Mouse (Mus musculus) heart, postnatal 4 days (tissue): Measurements from ENCODE around the gene Thrb. TPM values are rescaled to one million over a fixed set of nuclear protein-coding genes. Genes with fewer than 3 reads are reported as not detected.
"Not testable (repeated sequence)": the region's sequence is repeated elsewhere in the genome, so short reads cannot be mapped to it uniquely, and the experiment has no call there.

Source experiments
- DNase-seq: peaks from one replicate; pipeline ENCODE4 v3.0.0; 2021
- total RNA-seq, 2 experiments: library from RNA; stranded (reverse); gene quantifications; 2 replicates each; pipeline ENCODE4 v1.2.3; 2021

Gene Thrb
- total RNA-seq, 2 experiments from 2014 or later = 3.4 to 5.4 TPM

DNA sequence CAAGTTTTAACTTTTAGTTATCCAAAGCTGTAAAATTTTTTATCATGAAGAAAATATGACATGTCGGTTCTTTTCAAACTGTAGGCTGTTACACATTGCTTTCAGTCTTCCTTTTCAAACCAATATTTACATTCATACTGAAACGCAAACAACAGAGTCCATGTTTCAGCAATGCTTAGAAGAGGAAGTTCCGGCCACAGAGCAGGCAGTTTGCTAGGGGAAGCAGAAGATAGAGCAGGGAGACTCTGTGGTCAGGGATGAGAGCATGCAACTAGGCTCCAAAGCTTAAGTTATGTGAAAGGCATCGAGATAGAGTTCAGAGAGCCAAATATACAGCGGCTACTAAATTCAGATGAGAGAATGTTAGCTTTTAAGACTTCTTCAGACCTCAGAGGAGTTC is 219.4 kb downstream of the Thrb start:
- DNase-seq = no peak

DNA sequence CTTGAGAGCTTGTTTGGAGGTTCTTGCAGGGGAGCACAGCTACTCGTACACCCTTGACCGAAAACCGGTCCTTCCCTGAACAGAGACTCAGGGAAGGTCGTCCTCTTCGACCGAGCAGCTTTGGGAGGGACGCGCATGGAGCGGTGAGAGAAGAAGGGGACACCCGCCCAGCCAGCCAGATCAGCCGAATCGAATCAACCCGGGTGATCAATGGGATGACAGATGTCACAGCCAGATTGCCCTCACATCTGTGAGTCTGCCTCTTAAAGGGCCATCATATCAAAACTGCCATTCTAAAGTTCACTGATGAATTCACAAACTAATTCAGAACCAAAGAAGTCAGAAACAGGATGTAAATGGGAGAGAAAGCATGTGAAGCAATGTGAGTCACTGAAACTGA is 224.8 kb downstream of the Thrb start:
- DNase-seq = no peak

DNA sequence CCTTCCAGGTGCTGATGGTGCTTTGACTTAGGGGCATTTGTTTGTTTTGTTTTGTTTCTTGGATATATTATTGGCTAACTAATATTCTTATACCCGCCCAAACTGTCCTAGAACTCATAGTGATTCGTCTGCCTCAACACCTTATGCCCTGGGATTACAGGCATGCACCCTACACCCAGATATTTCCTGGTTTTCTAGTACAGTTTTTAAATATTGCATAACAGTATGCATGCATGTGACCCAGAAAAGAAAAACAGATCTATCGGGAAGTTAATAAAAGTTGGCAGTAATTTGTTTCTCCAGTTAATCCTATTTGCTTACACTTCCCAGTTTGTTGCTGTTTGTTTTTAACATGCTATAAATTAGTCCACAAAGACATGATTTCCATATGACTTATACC is 225.3 kb downstream of the Thrb start:
- no peak for DNase-seq

DNA sequence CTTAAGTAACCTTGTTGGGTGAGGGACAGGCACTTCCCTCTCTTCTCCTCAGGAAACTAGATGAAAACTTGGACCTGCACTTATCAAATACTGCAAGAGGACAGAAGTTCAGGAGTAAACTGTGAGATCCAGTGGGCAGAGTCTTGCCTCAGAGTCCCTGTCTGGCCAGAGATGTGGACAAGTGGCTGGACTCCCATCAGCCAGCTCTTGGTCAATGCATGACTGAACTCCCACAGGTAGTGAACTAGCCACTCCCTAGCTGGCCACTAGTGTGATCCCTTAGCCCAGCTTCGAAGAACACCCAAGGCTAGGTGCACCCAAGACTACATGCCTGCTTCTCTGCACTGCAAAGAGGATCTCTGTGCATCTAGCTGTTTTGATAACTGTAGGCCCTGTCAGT is 234.7 kb downstream of the Thrb start:
- DNase-seq = no peak

DNA sequence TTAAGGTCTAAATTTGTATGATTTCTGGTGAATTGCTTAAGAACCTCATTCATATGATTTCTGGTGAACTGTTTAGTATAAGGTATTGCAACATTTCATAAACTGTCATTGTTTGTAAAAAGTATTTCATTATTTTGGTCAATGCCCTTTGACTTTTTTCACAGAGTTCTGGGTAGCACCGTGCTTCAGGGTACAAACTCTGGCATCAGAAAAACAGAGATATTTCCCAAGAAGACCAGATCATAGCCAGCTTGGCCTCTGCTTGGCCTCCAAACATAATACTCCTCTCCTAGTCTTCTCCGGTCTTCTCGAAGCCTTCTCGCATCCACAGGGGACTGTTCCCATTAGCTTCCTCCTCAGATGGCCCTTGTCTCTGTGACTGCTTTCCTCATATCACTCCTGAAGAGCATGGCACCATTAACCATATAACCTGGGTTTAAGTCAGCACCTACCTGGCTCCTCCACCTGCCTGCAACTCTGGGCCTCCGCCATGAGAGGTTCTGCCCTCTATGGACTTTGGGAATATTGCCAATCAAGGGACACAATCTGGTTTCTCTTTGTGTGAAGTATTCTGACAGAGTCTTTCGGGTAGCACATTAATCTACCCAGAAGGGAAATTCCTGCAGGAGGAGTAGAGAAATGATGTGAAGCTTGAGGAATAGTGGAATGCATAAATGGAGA is 239.8 kb downstream of the Thrb start:
- DNase-seq = no peak

DNA sequence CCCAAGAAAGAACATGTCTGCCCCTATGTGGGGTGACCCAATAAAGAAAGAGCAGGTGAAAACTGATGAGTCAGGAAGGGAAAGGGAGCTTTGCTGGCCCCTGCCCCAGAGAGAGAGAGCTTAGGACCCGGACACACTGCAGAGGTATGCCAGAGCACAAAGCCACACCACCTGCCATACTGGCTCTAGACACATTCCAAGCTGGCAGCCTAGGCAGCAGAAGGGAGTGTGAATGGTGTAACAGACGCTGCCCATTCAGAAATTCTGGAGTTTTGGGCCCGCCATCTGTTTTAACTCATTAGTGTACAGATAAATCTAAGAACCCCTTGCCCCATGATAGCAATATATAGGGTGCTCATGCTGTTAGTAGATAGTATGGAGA is 240.3 kb downstream of the Thrb start:
- DNase-seq = no peak

DNA sequence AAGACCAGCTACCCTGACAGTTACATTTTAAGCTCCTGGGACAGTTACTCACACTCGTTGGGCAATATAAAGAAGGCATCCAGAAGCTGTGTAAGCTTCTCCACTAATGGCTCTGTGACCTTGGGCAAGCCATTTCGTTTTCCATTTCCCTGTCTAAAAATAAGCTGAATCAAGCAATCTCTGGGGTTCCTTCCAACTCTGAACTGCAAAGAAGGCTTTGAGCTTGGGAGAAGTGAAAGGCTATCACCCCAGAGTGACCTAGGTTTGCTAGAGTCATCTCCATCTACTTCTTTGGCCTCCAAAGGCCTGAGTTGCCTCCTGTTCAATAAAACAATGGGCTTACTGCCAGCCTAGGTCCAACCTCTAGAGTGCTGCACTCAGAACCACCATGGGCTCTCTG is 242.4 kb downstream of the Thrb start:
- no peak for DNase-seq

DNA sequence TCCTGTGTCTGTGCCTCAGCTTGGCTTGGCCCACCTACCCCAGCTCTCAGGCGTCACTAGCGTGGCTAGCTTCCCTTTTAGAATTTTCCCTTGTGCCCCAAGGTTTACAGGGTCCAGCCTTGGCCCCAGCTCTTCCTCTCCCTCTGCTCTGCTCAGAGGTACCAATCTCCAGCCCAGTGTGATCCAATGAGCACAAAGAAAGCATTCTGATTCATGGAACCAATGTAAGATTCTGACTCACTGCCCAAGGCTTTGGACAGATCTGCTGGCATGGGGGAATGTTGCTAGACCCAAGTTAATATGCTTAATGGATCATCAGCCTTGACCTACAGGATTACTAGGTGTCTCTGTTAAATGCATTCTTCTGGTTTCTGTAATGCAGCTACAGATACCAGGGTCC is 243.1 kb downstream of the Thrb start:
- DNase-seq = no peak

DNA sequence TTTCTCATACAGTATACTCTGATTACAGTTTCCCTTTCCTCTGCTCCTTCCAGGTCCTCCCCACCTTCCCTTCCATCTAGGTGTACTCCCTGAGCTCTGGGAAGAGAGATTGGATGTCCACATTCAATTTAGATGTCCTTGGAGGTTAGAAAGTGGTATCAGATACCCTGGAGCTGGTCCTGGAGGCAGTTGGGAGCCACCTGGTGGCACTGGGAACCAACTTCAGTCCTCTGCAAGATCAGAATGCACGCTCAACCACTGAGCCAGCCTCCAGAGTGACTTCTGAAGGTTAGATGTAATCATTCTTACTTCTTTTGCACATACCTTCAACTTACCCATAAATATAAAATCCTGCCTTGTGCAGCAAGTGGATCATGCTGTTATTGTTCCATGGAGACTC is 244.5 kb downstream of the Thrb start:
- DNase-seq = no peak

DNA sequence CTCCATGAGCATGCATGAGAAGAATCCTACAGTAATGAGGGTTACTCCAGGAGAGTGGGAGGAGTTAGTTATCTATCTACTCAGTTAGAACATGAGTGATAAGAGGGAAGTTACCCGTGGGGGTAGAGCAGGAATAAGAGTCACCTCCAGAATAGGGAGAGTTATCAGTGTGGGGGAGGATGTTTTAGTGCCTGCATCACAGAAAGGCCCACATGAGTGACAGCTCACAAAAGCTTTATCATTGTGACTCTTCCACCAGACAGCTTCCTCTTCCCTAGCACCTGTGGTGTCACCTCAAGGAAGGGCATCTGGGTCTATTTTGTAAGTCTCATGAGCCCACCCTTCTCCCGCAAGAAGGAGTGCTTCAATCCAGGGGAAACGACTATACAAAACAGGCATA is 245.6 kb downstream of the Thrb start:
- no peak for DNase-seq

DNA sequence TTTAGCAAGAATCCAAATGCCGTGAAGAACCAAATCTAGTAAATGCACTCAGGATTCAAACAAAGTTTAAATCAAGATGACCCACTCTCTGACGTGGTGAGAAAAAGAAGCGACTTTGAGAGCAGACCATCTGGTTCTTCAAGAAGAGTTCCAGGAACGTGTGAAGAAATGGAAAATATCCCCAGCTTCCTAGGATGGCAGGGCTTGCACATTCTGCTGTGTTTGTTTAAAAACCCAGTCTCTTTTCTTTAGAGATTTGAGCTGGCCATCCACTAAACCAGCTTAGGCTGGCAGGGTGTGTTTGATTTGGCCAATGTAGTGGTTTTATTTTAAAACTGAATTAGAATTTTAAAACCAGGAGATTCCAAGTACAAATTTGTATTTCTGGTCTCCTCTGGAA is 246.9 kb downstream of the Thrb start:
- no peak for DNase-seq

DNA sequence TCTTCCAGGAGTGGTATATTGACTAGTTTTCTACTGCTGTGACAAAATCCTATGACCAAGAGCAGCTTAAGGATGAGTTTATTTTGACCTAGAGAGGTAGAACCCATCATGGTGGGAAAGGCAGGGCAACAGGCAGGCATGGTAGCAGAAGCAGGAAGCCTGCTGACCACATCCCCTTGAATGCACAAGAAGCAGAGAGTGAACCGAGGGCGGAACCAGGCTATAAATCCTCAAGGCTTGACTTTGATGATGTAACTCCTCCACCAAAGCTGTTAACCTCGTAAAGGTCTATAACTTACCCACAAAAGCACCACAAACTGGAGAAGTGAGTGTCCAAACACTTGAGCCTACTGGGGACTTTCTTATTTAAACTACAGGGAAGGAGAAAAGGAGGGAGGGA is 251.1 kb downstream of the Thrb start:
- no peak for DNase-seq

DNA sequence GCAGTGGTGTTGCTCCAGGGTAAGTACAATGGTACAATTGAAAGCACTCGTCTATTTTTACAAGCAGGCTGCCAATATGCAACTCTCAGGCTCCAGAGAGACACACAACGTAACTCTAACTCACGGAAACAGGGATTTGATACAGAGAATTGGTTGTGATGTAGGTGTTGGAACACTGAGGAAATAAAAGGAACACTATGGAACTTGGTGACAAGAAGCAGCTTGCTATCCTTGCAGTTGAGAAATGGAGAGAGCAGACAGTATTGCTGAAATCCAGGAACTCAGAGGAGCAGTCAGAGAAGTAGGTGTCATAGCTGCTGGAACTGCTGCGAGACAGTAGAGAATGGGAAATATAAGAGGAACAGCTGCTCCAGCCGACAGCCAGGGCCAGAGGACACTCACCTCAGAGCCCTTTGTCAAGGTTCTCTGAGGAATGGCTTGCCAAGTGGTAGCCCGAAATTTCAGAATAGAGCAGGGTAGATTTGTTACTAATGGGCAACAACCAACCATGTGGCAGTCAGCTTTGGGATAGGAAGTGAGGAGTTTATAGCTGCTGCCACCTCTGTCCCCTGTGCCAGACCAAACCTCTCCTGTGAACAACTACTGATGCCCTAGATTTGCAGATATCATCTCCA is 252.6 kb downstream of the Thrb start:
- no peak for DNase-seq

DNA sequence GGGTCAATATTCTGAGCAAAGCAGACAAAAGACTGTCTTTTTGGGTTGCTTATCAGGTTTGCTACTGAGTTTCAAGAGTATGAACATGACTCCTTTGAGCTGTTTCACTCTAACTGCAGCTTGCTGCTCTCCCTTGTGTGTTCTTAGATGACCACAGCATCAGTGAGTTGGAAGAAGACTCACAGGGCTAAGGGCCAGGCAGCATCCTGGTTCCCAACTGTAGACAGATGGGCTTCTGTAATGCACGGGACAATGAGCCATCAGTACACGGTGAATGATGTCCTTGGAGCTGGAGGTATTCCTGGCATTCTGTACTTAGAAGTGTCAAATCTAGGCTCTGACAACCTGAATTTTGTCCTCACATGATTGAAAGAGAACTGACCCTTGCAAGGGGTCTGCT is 255.5 kb downstream of the Thrb start:
- no peak for DNase-seq

DNA sequence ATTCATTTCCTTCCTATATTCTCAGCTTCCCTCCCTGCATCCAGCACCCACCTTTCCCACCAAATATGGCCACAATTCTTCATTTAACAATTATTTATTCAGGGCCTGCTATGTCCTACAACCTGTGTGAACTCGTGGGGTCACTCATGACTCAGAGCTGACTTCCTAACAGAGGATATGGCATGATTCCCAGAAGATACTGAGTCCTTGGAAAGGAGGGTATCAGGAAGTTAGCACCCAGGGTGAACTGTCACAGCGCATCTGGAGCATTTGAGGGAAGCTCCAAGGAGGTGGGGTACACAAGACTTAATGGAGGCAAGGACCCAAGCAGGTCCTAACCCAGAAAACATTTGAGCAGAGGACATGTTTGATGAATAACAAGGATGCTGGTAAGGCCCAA is 256.6 kb downstream of the Thrb start:
- no peak for DNase-seq

DNA sequence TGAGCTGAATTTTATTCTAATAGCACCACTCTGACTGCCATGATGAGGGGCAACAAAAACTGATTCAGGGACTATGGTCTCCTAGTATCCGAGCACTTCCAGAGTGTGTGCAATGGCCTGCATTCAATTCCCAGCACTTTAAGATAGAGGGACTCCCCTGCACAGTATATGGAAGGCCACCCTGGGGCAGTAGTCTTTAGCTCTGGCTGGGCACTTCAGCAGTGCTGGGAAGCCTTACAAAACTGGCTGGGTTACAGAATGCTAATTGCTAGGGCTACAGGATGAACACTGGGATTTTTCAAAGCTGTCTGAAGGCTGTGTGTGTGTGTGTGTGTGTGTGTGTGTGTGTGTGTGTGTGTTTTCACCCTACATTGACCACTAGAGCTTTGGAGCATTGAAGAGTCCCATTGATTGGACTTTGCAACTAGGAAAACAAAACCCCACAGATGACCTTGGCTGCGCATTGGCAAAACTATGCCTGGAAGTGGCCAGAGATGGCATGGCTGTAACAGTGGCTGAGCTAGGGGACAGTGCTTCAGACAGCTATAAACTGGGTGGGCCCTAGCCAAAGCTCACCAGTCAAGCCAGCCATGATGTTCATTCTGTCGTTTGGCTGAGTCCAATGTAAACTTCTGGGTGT is 257.2 kb downstream of the Thrb start:
- no peak for DNase-seq

DNA sequence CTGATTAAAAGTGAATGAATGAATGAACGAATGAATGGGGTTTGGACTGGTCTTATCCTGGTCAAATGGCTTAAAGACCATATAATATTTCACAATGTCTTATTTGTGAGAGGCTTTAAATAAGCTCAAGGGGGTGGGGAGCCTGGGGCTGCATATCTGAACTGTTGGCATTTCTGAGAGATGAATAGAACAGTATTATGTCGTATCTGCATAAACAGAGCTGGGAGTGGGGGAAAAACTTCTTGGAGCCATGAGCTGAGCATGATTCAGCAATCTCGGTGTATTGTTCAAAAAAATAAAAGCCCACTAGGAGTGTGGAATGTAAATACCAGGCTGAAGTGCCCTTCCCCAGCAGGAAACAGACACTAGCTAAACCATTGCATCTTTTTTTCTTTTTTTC is 257.8 kb downstream of the Thrb start:
- DNase-seq = no peak

DNA sequence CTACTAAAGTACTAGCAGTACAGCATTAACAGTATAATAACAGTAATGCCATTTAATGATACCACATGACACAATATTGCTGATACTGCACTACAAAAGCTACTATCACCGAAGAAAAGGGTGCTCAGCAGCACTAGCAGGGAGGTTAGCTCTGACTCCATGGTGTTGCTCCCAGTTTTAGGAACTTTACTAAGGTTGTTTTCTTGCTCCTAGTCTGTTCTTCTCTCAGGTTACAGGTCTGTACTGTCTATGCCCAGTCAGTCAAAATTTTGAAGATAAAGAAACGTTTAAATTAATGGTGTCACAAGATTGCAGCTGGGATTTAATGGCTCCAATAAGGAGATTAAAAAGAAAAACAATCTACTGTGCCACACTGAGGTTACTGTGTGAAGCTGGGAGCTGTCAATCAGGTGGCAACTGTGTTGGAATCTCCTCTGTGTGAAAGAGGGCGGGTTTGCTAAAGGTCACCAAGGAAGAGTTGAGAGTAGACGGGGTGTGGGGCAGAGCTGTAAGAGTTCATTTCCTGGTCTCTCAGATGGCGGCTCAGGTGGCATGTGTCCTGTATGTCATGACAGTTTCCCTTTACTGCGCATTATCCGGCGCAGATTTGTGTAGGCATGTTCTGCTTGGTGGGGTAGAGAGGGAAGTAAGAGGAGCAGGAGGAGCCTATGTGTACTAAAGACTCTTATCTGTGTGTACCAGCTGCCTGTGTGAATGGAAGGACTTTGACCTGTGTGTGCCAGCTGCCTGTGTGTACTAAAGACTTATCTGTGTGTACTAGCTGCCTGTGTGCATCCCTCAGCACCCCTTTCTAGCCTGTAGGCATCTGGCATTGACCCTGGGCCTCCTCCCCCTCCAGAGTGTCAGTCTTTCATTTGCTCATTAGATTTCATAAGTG is 263.0 kb downstream of the Thrb start:
- DNase-seq = no peak

DNA sequence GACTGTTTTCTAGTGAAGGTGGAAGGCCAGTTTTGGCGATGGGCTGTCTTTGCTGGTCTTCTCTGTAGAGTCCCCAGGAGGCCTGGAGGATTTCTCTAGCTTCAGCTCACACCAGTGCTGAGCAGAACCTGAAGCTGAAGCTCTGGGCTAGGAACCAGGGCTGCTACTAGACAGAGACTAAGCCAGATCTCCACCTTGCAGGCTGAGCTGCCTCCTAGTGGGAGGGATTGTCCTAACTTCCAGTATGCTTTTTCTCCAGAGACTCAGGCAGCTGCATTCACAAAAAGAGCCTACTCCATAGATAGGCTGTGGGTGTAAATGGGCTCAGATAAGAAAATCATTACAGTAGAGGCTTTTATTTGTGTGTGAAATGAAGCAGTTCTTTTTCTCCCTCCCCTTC is 267.4 kb downstream of the Thrb start:
- peak; percentile 37 for DNase-seq

DNA sequence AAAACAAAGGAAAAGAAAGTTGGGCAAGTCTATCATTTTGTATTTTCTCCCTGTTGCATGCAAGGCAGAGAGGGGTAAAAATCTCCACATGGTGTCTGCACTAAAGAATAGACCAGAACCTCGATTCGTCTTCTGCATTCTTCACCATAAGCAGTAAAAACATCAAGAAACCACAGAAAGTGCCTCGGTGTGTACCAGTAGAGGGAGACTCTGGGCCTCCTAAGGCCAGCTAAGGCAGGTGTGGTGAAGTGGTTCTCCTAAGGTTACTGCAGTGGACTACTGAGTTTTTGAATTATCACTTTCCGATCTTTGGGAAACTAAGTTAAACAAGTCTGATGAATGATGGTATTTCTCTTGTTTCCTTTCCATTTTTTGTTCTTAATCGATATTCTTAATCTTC is 269.5 kb downstream of the Thrb start:
- DNase-seq = no peak

DNA sequence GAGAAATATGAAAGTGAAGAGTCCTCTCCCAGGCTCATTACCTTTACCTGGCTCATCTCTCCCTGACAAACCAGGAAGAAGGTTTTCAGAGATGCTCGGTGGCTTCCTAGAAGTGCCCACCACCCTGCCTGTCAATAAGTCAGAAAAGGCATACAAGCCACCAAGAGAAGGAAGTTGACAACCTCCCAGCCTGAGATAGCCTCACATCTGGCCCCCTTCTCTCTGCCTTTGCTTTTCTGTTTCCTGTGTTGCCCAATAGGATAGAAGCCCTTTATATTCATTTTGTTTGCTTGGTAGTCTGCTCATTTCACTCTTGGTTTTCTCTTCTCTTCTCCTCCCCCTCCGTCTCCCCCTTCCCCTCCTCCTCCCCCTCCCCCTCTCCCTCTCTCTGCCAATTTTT is 273.4 kb downstream of the Thrb start:
- no peak for DNase-seq

DNA sequence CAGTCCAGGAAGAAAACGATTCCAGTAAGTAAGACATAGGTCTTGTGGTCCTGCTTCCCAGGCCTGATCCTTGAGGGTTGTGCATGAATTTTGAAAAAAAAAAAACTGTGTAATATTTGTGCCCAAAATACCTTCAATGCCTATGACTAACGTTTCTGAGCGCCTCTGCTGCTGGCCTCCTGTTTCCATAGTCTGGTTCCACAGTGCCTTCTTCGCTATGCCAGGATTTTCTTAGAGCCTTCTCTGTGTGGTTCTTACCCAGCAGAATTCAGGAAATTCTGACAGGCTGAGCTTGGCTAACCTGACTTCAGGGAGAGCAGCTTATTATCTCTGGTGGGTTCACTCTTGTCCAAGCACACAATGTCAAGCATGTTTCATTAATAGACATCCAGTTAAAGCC is 274.7 kb downstream of the Thrb start:
- DNase-seq = not testable (repeated sequence)

DNA sequence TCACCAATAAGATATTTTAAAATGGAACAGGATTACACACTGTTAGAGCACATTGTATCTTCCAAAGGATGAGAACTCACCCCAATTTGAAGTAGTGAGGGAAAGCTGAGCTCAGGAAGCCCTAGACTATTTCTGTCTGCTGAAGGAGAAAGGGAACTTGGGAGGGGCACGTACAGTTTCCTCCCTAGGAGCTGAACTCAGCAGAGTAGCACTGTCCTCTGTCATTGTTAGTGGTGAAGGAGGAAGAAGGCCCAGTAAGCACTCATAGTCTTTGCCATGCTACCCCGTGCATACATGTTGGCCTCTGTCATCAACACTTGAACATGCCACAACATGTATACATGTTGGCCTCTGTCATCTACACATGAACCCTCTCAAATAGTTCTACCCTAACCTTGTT is 294.0 kb downstream of the Thrb start:
- DNase-seq = no peak
